Mouse (Mus musculus): ENCODE measurements at regions not wholly inside any gene's neighbourhood (a gene's known extent, or its start where the extent isn't known, plus 50 kb on each side); places are given as distances from the start of the nearest gene placed in this dataset.
"Not testable (repeated sequence)": the region's sequence is repeated elsewhere in the genome, so short reads cannot be mapped to it uniquely, and the experiment has no call there.

GRCm38 (mm10) chr1:107677404-107677803 lies 87.6 kb downstream of the Serpinb8 start:
- intact Hi-C loops (cut with DNase I), result no loop called here
- DNase-seq (ENCODE audit: low spot score in 2 of 2), result no peak

- intact Hi-C loops (cut with DNase I), result no loop called here
- no peak for DNase-seq (ENCODE audit: low spot score in 2 of 2)
These were observed 107.1 kb downstream of the Serpinb8 start for GRCm38 (mm10) chr1:107696858-107697257.

GRCm38 (mm10) chr1:107706108-107706548 lies 116.3 kb downstream of the Serpinb8 start:
- intact Hi-C loops (cut with DNase I), result no loop called here
- DNase-seq (ENCODE audit: low spot score in 2 of 2), result no peak

GRCm38 (mm10) chr1:107708601-107709000 lies 118.8 kb downstream of the Serpinb8 start:
- intact Hi-C loops (cut with DNase I), result no loop called here
- DNase-seq (ENCODE audit: low spot score in 2 of 2), result no peak

GRCm38 (mm10) chr1:107714869-107715268 lies 125.1 kb downstream of the Serpinb8 start:
- intact Hi-C loops (cut with DNase I), result no loop called here
- no peak for DNase-seq (ENCODE audit: low spot score in 2 of 2)

GRCm38 (mm10) chr1:107719304-107719703 lies 129.5 kb downstream of the Serpinb8 start:
- no peak for DNase-seq (ENCODE audit: low spot score in 2 of 2)
- intact Hi-C loops (cut with DNase I), result no loop called here

GRCm38 (mm10) chr1:107728113-107728839 lies 138.5 kb downstream of the Serpinb8 start:
- DNase-seq (ENCODE audit: low spot score in 2 of 2), result peak; percentile 22 to 23
- intact Hi-C loops (cut with DNase I), result no loop called here

GRCm38 (mm10) chr1:107765307-107765706 lies 175.5 kb downstream of the Serpinb8 start:
- DNase-seq (ENCODE audit: low spot score in 2 of 2), result no peak
- intact Hi-C loops (cut with DNase I), result no loop called here

GRCm38 (mm10) chr1:107767198-107767947 lies 177.6 kb downstream of the Serpinb8 start:
- intact Hi-C loops (cut with DNase I), result no loop called here
- DNase-seq (ENCODE audit: low spot score in 2 of 2), result no peak

- DNase-seq (ENCODE audit: low spot score in 2 of 2), result no peak
- intact Hi-C loops (cut with DNase I), result no loop called here
These were observed 183.2 kb downstream of the Serpinb8 start for GRCm38 (mm10) chr1:107772967-107773366.

GRCm38 (mm10) chr1:107783079-107783478 lies 193.3 kb downstream of the Serpinb8 start:
- no peak for DNase-seq (ENCODE audit: low spot score in 2 of 2)
- intact Hi-C loops (cut with DNase I), result no loop called here

- intact Hi-C loops (cut with DNase I), result no loop called here
These were observed 216.0 kb downstream of the Serpinb8 start for GRCm38 (mm10) chr1:107805823-107806222.

GRCm38 (mm10) chr1:107807367-107807766 lies 217.6 kb downstream of the Serpinb8 start:
- intact Hi-C loops (cut with DNase I); DNase-seq (ENCODE audit: low spot score in 2 of 2): not testable (repeated sequence)

More at GRCm38 (mm10) chr1:107805823-107806222, 216.0 kb downstream of the Serpinb8 start:
- DNase-seq (ENCODE audit: low spot score in 2 of 2), result peak; percentile 39

GRCm38 (mm10) chr1:107811136-107811535 lies 221.3 kb downstream of the Serpinb8 start:
- intact Hi-C loops (cut with DNase I), result no loop called here
- no peak for DNase-seq (ENCODE audit: low spot score in 2 of 2)

GRCm38 (mm10) chr1:107811859-107812258 lies 222.1 kb downstream of the Serpinb8 start:
- no peak for DNase-seq (ENCODE audit: low spot score in 2 of 2)
- intact Hi-C loops (cut with DNase I), result no loop called here

- intact Hi-C loops (cut with DNase I), result no loop called here
- DNase-seq (ENCODE audit: low spot score in 2 of 2), result no peak
These were observed 248.1 kb downstream of the Serpinb8 start for GRCm38 (mm10) chr1:107837877-107838276.

- intact Hi-C loops (cut with DNase I), result no loop called here
- DNase-seq (ENCODE audit: low spot score in 2 of 2), result no peak
These were observed 262.6 kb downstream of the Serpinb8 start for GRCm38 (mm10) chr1:107852386-107852785.

- intact Hi-C loops (cut with DNase I), result no loop called here
- DNase-seq (ENCODE audit: low spot score in 2 of 2), result no peak
These were observed 263.2 kb downstream of the Serpinb8 start for GRCm38 (mm10) chr1:107853001-107853400.

GRCm38 (mm10) chr1:107897743-107898437 lies 308.1 kb downstream of the Serpinb8 start:
- intact Hi-C loops (cut with DNase I), result no loop called here
- no peak for DNase-seq (ENCODE audit: low spot score in 2 of 2)

GRCm38 (mm10) chr1:107899261-107899660 lies 309.5 kb downstream of the Serpinb8 start:
- intact Hi-C loops (cut with DNase I), result no loop called here
- DNase-seq (ENCODE audit: low spot score in 2 of 2), result no peak
